Mouse (Mus musculus): ENCODE results near the gene Faim.

Gene Faim

GRCm38 (mm10) chr9:98965084-98965483 lies 21.1 kb upstream of the Faim start:
- in situ Hi-C loops (cut with MboI; ENCODE audit: unreplicated experiment in 2 of 2) = loop anchor here in 1 of 2 experiments (25.0 kb wide), 1 partner anchor 553 kb away; the partner anchor contains the start of gene Rbp1

GRCm38 (mm10) chr9:98973101-98973521 lies 13.1 kb upstream of the Faim start:
- in situ Hi-C loops (cut with MboI; ENCODE audit: unreplicated experiment in 2 of 2) = loop anchor here in 1 of 2 experiments (10.0 to 25.0 kb wide), 3 partner anchors 492 to 602 kb away; partner anchors contain the start of genes Dbr1 and Rbp1

DNA sequence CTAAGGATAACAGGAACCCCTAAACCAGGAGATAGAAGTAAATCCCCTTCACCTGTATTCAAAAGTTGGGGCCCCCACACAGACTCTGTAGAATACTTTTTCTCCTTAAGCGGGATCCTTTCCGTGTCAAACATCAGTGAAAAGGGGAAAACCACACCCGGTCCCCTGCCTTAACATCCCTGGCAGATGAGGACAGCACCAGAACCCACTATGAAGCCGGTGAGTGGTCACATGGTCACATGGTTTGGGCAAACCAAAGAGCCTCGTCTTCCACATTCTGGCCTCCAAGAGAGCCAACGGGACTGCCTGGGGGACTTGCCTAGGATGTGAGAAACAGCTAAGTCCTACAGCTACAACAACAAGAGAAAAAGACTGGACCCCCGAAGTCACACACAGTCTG lies 12.6 kb upstream of the Faim start:
- in situ Hi-C loops (cut with MboI; ENCODE audit: unreplicated experiment in 2 of 2) = loop anchor here in 1 of 2 experiments (10.0 to 25.0 kb wide), 3 partner anchors 491 to 601 kb away; partner anchors contain the start of genes Dbr1 and Rbp1

GRCm38 (mm10) chr9:98974898-98975297 lies 11.3 kb upstream of the Faim start:
- in situ Hi-C loops (cut with MboI; ENCODE audit: unreplicated experiment in 2 of 2) = loop anchor here (5.0 to 25.0 kb wide), 9 partner anchors 87 to 1937 kb away; partner anchors contain the start of genes Armc8 (in 1 of the 2), Dbr1 (in 1 of the 2) and Rbp1 (in 1 of the 2)

- in situ Hi-C loops (cut with MboI; ENCODE audit: unreplicated experiment in 2 of 2) = loop anchor here (5.0 to 25.0 kb wide), 8 partner anchors 86 to 1936 kb away; partner anchors contain the start of genes Armc8 (in 1 of the 2) and Dbr1 (in 1 of the 2)
Measured at GRCm38 (mm10) chr9:98976081-98976480, 10.1 kb upstream of the Faim start.

DNA sequence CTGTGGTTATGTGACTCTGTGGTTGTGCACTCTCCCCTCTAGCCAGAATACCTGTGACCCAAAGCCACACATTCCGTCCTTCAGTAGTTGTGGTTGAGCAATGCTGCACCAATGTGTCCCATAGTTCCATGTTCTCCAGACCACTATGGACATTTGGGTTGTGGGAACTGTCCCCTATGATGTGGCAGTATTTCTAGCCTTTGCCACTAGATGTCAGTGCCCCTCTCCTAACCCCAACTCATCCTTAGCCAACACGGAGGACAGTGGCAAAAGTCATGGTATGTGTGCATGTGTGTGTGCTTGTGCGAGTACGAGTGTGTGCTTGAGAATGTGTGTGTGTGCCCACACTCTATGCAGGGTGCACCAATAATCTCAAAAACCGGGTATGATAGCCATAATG lies 9.7 kb upstream of the Faim start:
- in situ Hi-C loops (cut with MboI; ENCODE audit: unreplicated experiment in 2 of 2) = loop anchor here (5.0 to 25.0 kb wide), 8 partner anchors 86 to 1936 kb away; partner anchors contain the start of genes Armc8 (in 1 of the 2) and Dbr1 (in 1 of the 2)

- in situ Hi-C loops (cut with MboI; ENCODE audit: unreplicated experiment in 2 of 2) = loop anchor here (5.0 to 25.0 kb wide), 11 partner anchors 83 to 1933 kb away; partner anchors contain the start of genes Cep70 (in 2 of the 2), Armc8 (in 1 of the 2), Dbr1 (in 1 of the 2) and Nme9 (in 1 of the 2)
Measured at GRCm38 (mm10) chr9:98979431-98980416, 6.4 kb upstream of the Faim start.

GRCm38 (mm10) chr9:98986476-98987096 lies 413 bp downstream of the Faim start:
- in situ Hi-C loops (cut with MboI; ENCODE audit: unreplicated experiment in 2 of 2) = loop anchor here (10.0 to 25.0 kb wide), 6 partner anchors 258 to 1926 kb away; partner anchors contain the start of genes Armc8 (in 1 of the 2), Cep70 (in 1 of the 2) and Nme9 (in 1 of the 2)

- in situ Hi-C loops (cut with MboI; ENCODE audit: unreplicated experiment in 2 of 2) = loop anchor here (10.0 to 25.0 kb wide), 6 partner anchors 258 to 1925 kb away; partner anchors contain the start of genes Armc8 (in 1 of the 2), Cep70 (in 1 of the 2) and Nme9 (in 1 of the 2)
Measured at GRCm38 (mm10) chr9:98987131-98987530, 958 bp downstream of the Faim start.

- in situ Hi-C loops (cut with MboI; ENCODE audit: unreplicated experiment in 2 of 2) = loop anchor here (25.0 kb wide), 4 partner anchors 557 to 1918 kb away; partner anchors contain the start of gene Armc8 (in 1 of the 2)
Measured at GRCm38 (mm10) chr9:98994103-98994502, 7.9 kb downstream of the Faim start.

DNA sequence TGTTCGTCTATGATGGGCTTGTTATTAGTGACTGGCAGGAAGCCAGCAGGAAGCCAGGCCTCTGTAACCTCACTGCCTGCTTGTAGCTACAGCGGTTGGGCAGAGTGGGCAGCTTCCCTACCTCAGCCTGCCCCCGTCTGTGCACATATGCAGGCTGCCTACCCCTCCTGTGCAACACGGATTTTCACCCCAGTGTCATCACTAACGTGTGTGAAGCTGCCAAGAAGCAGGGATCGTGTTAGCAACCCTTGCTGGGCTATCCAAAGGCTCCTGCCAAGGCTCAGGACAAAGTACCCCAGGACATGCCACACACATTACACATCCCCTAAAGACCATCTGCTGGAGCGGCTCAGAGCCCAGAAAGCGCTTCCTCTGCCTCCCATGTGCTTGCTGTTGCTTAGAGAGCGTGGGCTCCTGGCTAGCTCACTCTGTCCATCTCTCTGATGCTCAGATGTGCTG lies 13.7 kb downstream of the Faim start:
- in situ Hi-C loops (cut with MboI; ENCODE audit: unreplicated experiment in 2 of 2) = loop anchor here (25.0 kb wide), 4 partner anchors 562 to 1912 kb away; partner anchors contain the start of gene Armc8 (in 1 of the 2)

DNA sequence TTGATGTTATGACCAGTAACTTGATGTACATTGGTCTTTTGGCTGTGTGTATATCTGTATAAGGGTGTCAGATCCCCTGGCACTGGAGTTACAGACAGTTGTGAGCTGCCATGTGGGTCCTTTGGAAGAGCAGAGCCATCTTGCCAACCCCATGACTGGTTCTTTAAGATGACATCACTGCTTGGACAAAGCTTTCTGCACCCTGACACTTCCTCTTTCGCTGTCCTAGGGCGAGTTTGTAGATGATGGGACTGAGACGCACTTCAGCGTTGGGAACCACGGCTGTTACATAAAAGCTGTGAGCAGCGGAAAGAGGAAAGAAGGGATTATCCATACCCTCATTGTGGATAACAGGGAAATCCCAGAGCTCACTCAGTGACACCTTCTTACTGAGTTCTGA lies 15.2 kb downstream of the Faim start:
- in situ Hi-C loops (cut with MboI; ENCODE audit: unreplicated experiment in 2 of 2) = no loop called here

DNA sequence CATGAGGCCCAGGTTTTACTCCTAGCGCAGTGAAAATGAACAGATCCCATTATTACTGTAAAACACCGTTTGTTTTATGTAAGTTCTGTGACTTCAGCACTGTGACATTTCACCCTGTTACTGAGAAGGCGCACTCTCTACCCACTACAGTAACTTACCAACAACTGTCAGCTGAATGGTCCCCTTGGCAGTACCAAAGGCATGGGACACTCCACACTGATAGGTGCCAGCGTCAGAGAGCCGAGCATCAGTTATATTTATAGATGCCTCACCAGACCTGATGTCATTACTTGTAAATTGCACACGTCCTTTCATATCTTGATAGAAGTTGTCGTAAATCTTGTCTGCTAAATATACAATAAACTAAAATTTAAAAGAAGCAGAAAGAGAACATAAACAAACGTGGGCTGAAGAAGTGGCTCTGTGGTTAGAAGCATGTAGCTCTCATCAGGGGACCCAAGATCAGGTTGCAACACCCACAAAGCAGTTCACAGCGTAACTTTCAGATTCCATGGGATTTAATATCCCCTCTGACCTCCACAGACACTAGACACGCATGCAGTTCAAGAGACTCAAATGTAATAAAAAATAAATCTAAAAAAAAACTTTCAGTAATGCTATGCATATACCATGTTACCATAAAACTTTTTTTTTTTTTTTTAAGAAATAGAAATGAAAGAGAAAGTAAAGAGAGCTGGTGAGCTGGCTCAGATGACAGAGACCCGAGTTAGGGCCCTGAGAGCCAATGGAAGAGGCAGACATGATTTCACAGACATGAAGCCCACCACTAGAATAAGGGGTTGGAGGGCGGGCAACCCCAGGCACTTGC lies 23.1 kb downstream of the Faim start:
- in situ Hi-C loops (cut with MboI; ENCODE audit: unreplicated experiment in 2 of 2) = no loop called here

GRCm38 (mm10) chr9:99009898-99010199 lies 23.7 kb downstream of the Faim start:
- in situ Hi-C loops (cut with MboI; ENCODE audit: unreplicated experiment in 2 of 2) = no loop called here

DNA sequence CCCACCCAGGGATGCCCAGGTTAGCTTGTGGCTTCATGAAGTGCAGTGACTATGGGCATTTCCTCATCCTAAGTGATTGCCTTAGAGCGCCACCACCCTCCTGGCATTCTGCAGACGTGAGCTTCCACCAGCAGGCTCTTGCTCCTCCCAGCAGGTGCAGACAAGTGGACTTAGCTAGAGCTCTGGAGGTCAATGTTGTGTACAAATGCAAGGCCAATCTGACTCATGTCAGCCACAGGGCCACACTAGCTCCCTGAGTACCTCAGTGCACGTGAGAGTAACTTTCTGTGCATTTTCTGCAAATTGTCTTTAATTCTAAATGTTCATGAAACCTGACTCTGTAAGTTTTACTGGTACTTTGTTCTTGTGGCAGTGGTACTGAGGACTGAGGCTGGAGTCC lies 30.1 kb downstream of the Faim start:
- in situ Hi-C loops (cut with MboI; ENCODE audit: unreplicated experiment in 2 of 2) = no loop called here

- in situ Hi-C loops (cut with MboI; ENCODE audit: unreplicated experiment in 2 of 2) = no loop called here
Measured at GRCm38 (mm10) chr9:99016759-99017158, 30.6 kb downstream of the Faim start.

DNA sequence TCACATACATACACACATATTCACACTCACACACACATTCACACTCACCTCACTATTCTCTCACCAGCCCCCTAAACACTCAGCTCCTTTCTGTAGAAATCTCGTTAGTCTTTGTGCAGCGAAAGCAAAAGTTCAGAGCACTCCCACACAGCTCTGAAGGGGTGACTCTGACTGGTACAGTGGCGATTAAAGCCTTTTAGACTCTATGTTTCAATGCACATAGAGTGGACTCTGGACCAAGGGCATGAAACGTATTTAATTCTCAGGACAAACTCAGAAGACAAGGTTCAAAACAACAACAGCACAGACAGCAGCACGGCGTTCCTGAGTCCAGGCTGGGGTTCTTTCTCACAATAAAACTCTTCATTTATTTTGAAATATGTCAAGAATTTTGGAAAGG lies 31.5 kb downstream of the Faim start:
- in situ Hi-C loops (cut with MboI; ENCODE audit: unreplicated experiment in 2 of 2) = no loop called here

GRCm38 (mm10) chr9:99021166-99021565 lies 35.0 kb downstream of the Faim start:
- in situ Hi-C loops (cut with MboI; ENCODE audit: unreplicated experiment in 2 of 2) = no loop called here

- in situ Hi-C loops (cut with MboI; ENCODE audit: unreplicated experiment in 2 of 2) = no loop called here
Measured at GRCm38 (mm10) chr9:99021751-99022150, 35.6 kb downstream of the Faim start.

Measured in v-Abl transformed pro-B cells (cell line).